Comparison of ENCODE assay signal across 8 mouse cellular contexts in the genomic region with DNA sequence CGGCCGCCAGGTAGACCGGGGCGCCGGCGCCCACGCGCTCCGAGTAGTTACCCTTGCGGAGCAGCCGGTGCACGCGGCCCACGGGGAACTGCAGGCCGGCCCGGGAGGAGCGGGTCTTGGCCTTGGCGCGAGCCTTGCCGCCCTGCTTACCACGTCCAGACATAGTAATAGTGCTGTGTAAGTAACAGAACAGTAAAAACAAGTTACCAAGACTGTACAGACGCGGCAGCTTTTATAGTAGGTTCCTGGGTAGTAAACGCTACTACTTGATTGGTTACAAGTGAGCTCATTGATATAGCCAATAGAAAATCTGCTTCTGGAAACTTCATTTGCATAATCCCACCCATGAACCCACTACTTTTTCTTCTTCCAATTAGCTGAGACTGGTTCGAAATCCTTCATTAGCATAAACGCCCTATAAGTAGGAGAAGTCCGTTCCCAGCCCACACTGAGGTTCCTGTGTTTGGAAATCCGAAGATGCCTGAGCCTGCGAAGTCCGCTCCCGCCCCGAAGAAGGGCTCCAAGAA. TPM values are rescaled to one million over a fixed set of nuclear protein-coding genes. Genes with fewer than 3 reads are reported as not detected.
DNase-seq lines count a peak whose midpoint lies in the region; ATAC-seq and TF ChIP-seq lines count a peak whose summit lies in the region.

Gene Hist1h2ac, minus strand, starts transcription at position 194 of the 527 bp plus-strand sequence.
Gene Hist1h2bc, plus strand, starts transcription at position 445 of the 527 bp plus-strand sequence.

- WGBS in embryonic facial prominence, embryonic 13.5 days, result 0% methylated on average over 28 of the region's 32 CpGs
- under 1% methylated on average over 31 of the region's 32 CpGs for WGBS in kidney, adult 2 months
- under 1% methylated on average over 29 of the region's 32 CpGs for whole genome bisulfite sequencing in limb, embryonic 12.5 days
- WGBS in midbrain, embryonic 15.5 days, result under 1% methylated on average over 32 of the region's 32 CpGs
- WGBS in spleen, adult 2 months, result under 1% methylated on average over 32 of the region's 32 CpGs

- peak within 1 kb of the TSS; percentile 50 for H3K4me3 ChIP-seq in embryonic facial prominence, embryonic 13.5 days
- H3K4me3 ChIP-seq in kidney, adult 2 months (ENCODE audit: insufficient read depth, low read depth, low read length), result peak within 1 kb of the TSS; percentile 90
- peak within 1 kb of the TSS; percentile 45 for H3K4me3 ChIP-seq in limb, embryonic 12.5 days (replicated peaks)
- H3K4me3 ChIP-seq in midbrain, embryonic 15.5 days, result peak within 1 kb of the TSS; percentile 51
- peak within 1 kb of the TSS; percentile 68 for H3K4me3 ChIP-seq in spleen, adult 2 months (ENCODE audit: extremely low read depth, insufficient read depth, insufficient read length)

- H3K9ac ChIP-seq in embryonic facial prominence, embryonic 13.5 days, result peak within 1 kb of the TSS; percentile 75
- peak within 1 kb of the TSS; percentile 70 for H3K9ac ChIP-seq in limb, embryonic 12.5 days (replicated peaks)
- H3K9ac ChIP-seq in midbrain, embryonic 15.5 days, result peak within 1 kb of the TSS; percentile 64

- peak within 1 kb of the TSS; percentile 98 for H3K27ac ChIP-seq in embryonic facial prominence, embryonic 13.5 days
- H3K27ac ChIP-seq in kidney, adult 2 months (ENCODE audit: insufficient read depth, low read depth, low read length), result peak within 1 kb of the TSS; percentile 93
- H3K27ac ChIP-seq in limb, embryonic 12.5 days, result peak within 1 kb of the TSS; percentile 98
- H3K27ac ChIP-seq in midbrain, embryonic 15.5 days, result peak within 1 kb of the TSS; percentile 94
- peak within 1 kb of the TSS; percentile 99 for H3K27ac ChIP-seq in spleen, adult 2 months (ENCODE audit: insufficient read depth, low read length)

- TF ChIP-seq CTCF in kidney, adult 2 months (conservative IDR thresholded peaks at IDR 0.05; ENCODE audit: insufficient read depth, insufficient read length, low read depth, low read length), result no peak
- no peak for TF ChIP-seq CTCF in spleen, adult 2 months (IDR thresholded peaks at IDR 0.05; ENCODE audit: extremely low read depth, insufficient read depth, insufficient read length, insufficient replicate concordance)

- H3K27me3 ChIP-seq in embryonic facial prominence, embryonic 13.5 days, result no peaks in the 10 kb centered on the region
- no peaks in the 10 kb centered on the region for H3K27me3 ChIP-seq in kidney, adult 2 months (replicated peaks; ENCODE audit: control insufficient read depth, insufficient read depth, low read length)
- no peaks in the 10 kb centered on the region for H3K27me3 ChIP-seq in limb, embryonic 12.5 days
- H3K27me3 ChIP-seq in midbrain, embryonic 15.5 days (replicated peaks), result no peaks in the 10 kb centered on the region
- H3K27me3 ChIP-seq in spleen, adult 2 months (ENCODE audit: control insufficient read depth, insufficient read depth, low read length), result no peaks in the 10 kb centered on the region

- H3K4me1 ChIP-seq in embryonic facial prominence, embryonic 13.5 days, result peaks cover 16% of the 10 kb centered on the region
- peaks cover 10% of the 10 kb centered on the region for H3K4me1 ChIP-seq in kidney, adult 2 months (ENCODE audit: control insufficient read depth, insufficient read depth, low read length)
- peaks cover 15% of the 10 kb centered on the region for H3K4me1 ChIP-seq in limb, embryonic 12.5 days (replicated peaks)
- H3K4me1 ChIP-seq in midbrain, embryonic 15.5 days, result peaks cover 22% of the 10 kb centered on the region
- peaks cover 4% of the 10 kb centered on the region for H3K4me1 ChIP-seq in spleen, adult 2 months (ENCODE audit: control insufficient read depth, insufficient read depth, insufficient read length)

- peak; percentile 95 for DNase-seq in 3134 (ENCODE audit: extremely low read depth, insufficient read length, low spot score)
- DNase-seq in adrenal gland, postnatal 25 days, result peak; percentile 72
- peak; percentile 89 to 94 for DNase-seq in heart, adult 18-20 months
- DNase-seq in kidney, adult 2 months, result peak; percentile 97
- peak; percentile 65 to 98 for DNase-seq in spleen, adult 2 months (ENCODE audit: low read depth in 1 of 2, low spot score in 2 of 2)

- ATAC-seq in embryonic facial prominence, embryonic 13.5 days (ENCODE audit: insufficient number of reproducible peaks, insufficient read depth, low FRiP score, low TSS enrichment, low read depth), result peak; percentile 99
- peak; percentile 100 for ATAC-seq in limb, embryonic 12.5 days (ENCODE audit: insufficient number of reproducible peaks, insufficient read depth, low FRiP score, low TSS enrichment, low read depth)
- ATAC-seq in midbrain, embryonic 15.5 days (replicated peaks), result peak; percentile 99

- H3K9me3 ChIP-seq in embryonic facial prominence, embryonic 13.5 days, result no peaks in the 10 kb centered on the region
- H3K9me3 ChIP-seq in limb, embryonic 12.5 days, result no peaks in the 10 kb centered on the region
- H3K9me3 ChIP-seq in midbrain, embryonic 15.5 days, result no peaks in the 10 kb centered on the region

- no peaks in the 10 kb centered on the region for H3K36me3 ChIP-seq in embryonic facial prominence, embryonic 13.5 days
- H3K36me3 ChIP-seq in kidney, adult 2 months (ENCODE audit: control insufficient read depth, insufficient read depth, low read length), result no peaks in the 10 kb centered on the region
- H3K36me3 ChIP-seq in limb, embryonic 12.5 days, result no peaks in the 10 kb centered on the region
- no peaks in the 10 kb centered on the region for H3K36me3 ChIP-seq in midbrain, embryonic 15.5 days (replicated peaks)
- H3K36me3 ChIP-seq in spleen, adult 2 months (ENCODE audit: control insufficient read depth, insufficient read depth, low read length), result no peaks in the 10 kb centered on the region

- H3K4me2 ChIP-seq in embryonic facial prominence, embryonic 13.5 days, result peak within 1 kb of the TSS; percentile 69
- peak within 1 kb of the TSS; percentile 71 for H3K4me2 ChIP-seq in limb, embryonic 12.5 days
- H3K4me2 ChIP-seq in midbrain, embryonic 15.5 days, result peak within 1 kb of the TSS; percentile 82

- no peak for TF ChIP-seq POLR2A in kidney, adult 2 months (IDR thresholded peaks at IDR 0.05; ENCODE audit: low read depth, low read length)
- TF ChIP-seq POLR2A in spleen, adult 2 months (IDR thresholded peaks at IDR 0.05; ENCODE audit: low read depth, low read length), result peak; percentile 48; the same call in 1 of the 2 replicates

RNA-seq across cellular contexts. Expression of gene Hist1h2ac, which starts in this region (rescaled TPM):
- 3.5 and 4.3 TPM in 2 replicates for total RNA-seq in adrenal gland, postnatal 25 days (2021)
- 1.2 and 1.4 TPM in 2 replicates for polyA plus RNA-seq in embryonic facial prominence, embryonic 13.5 days (2015; fragmentation: Nextera tagmentation; extraction: Ambion mirVana)
- 1 to 10 TPM; 1.2 to 1.3 TPM for total RNA-seq in heart, adult 18-20 months (2021)
- polyA plus RNA-seq in kidney, adult 2 months (2012; rRNA removed), result 0.43 and 0.44 TPM in 2 replicates
- 1.1 and 1.3 TPM in 2 replicates for polyA plus RNA-seq in limb, embryonic 12.5 days (2016; fragmentation: Nextera tagmentation; extraction: Ambion mirVana)
- polyA plus RNA-seq in midbrain, embryonic 15.5 days (2015; fragmentation: Nextera tagmentation; extraction: Ambion mirVana), result 0.32 and 0.37 TPM in 2 replicates
- 1.2 and 2.0 TPM in 2 replicates for polyA plus RNA-seq in spleen, adult 2 months (2012; rRNA removed)

RNA-seq across cellular contexts. Expression of gene Hist1h2bc, which starts in this region (rescaled TPM):
- total RNA-seq in adrenal gland, postnatal 25 days (2021), result 193 and 227 TPM in 2 replicates
- 37.5 and 39.3 TPM in 2 replicates for polyA plus RNA-seq in embryonic facial prominence, embryonic 13.5 days (2015; fragmentation: Nextera tagmentation; extraction: Ambion mirVana)
- total RNA-seq in heart, adult 18-20 months (2021), result 10 to 100 TPM; 71.2 to 76.1 TPM
- polyA plus RNA-seq in kidney, adult 2 months (2012; rRNA removed), result 473 and 571 TPM in 2 replicates
- 29.3 and 33.7 TPM in 2 replicates for polyA plus RNA-seq in limb, embryonic 12.5 days (2016; fragmentation: Nextera tagmentation; extraction: Ambion mirVana)
- 17.3 and 17.7 TPM in 2 replicates for polyA plus RNA-seq in midbrain, embryonic 15.5 days (2015; fragmentation: Nextera tagmentation; extraction: Ambion mirVana)
- polyA plus RNA-seq in spleen, adult 2 months (2012; rRNA removed), result 41.8 and 44.4 TPM in 2 replicates

Comparison
In these comparisons a context has a peak if more than half of its experiments do, and no peak if none do; other contexts are left out.
1. Peak in every context shown above with its lines: DNase-seq, ATAC-seq, H3K4me3 ChIP-seq and H3K27ac ChIP-seq.
2. RNA of gene Hist1h2bc (polyA plus RNA-seq): 473 to 571 TPM in kidney, adult 2 months; 41.8 to 44.4 TPM in spleen, adult 2 months, 37.5 to 39.3 TPM in embryonic facial prominence, embryonic 13.5 days, 29.3 to 33.7 TPM in limb, embryonic 12.5 days and 17.3 to 17.7 TPM in midbrain, embryonic 15.5 days; every median in the first group is over 10 times any median in the second.